Mouse (Mus musculus): Measurements from ENCODE around the gene Adh7. TPM values are rescaled to one million over a fixed set of nuclear protein-coding genes. Genes with fewer than 3 reads are reported as not detected.

Adh7 gene
- polyA plus RNA-seq, 1 experiment from 2014 or later: 0.25 TPM

- DNase-seq (ENCODE audit: low spot score): peak; percentile 6
- WGBS: 77% methylated on average over 7 of the region's 7 CpGs
- H3K9me3 ChIP-seq (replicated peaks): no peaks in the 10 kb centered on the region
Measured at GRCm38 (mm10) chr3:138244338-138244874, 26.8 kb downstream of the Adh7 start.

GRCm38 (mm10) chr3:138246511-138247020 is 29.0 kb downstream of the Adh7 start:
- no peaks in the 10 kb centered on the region for H3K9me3 ChIP-seq (replicated peaks)
- no peak overlapping the region for H3K4me3 ChIP-seq
- H3K27ac ChIP-seq (replicated peaks): no peak overlapping the region
- H3K36me3 ChIP-seq: no peaks in the 10 kb centered on the region
- peaks cover 3% of the 10 kb centered on the region; the same call in 1 of the 2 replicates for H3K4me1 ChIP-seq
- peak; percentile 1 for DNase-seq (ENCODE audit: low spot score)
- no peaks in the 10 kb centered on the region for H3K27me3 ChIP-seq (ENCODE audit: low read depth, poor library complexity, severe bottlenecking)

More at GRCm38 (mm10) chr3:138244338-138244874, 26.8 kb downstream of the Adh7 start:
- H3K27me3 ChIP-seq (ENCODE audit: low read depth, poor library complexity, severe bottlenecking): no peaks in the 10 kb centered on the region
- H3K27ac ChIP-seq (replicated peaks): no peak overlapping the region; the same call in 1 of the 2 replicates
- H3K4me3 ChIP-seq: no peak overlapping the region
- H3K4me1 ChIP-seq: peaks cover 3% of the 10 kb centered on the region; the same call in 1 of the 2 replicates
- H3K36me3 ChIP-seq: no peaks in the 10 kb centered on the region

- no peaks in the 10 kb centered on the region for H3K9me3 ChIP-seq (replicated peaks)
- no peak overlapping the region for H3K27ac ChIP-seq (replicated peaks)
- peaks cover 3% of the 10 kb centered on the region; the same call in 1 of the 2 replicates for H3K4me1 ChIP-seq
- 90% methylated on average over 4 of the region's 4 CpGs for WGBS
- H3K36me3 ChIP-seq: no peaks in the 10 kb centered on the region
- H3K27me3 ChIP-seq (ENCODE audit: low read depth, poor library complexity, severe bottlenecking): no peaks in the 10 kb centered on the region
- DNase-seq (ENCODE audit: low spot score): peak; percentile 5
- no peak overlapping the region for H3K4me3 ChIP-seq
Measured at GRCm38 (mm10) chr3:138247241-138247640, 29.7 kb downstream of the Adh7 start.

GRCm38 (mm10) chr3:138248011-138248410 is 30.5 kb downstream of the Adh7 start:
- H3K4me3 ChIP-seq: no peak overlapping the region
- H3K36me3 ChIP-seq: no peaks in the 10 kb centered on the region
- WGBS: 74% methylated on average over 7 of the region's 7 CpGs
- H3K27ac ChIP-seq (replicated peaks): 0 out of 2 replicates have a peak overlapping the region, but pooled peaks have one; percentile 28
- peaks cover 3% of the 10 kb centered on the region; the same call in 1 of the 2 replicates for H3K4me1 ChIP-seq
- H3K27me3 ChIP-seq (ENCODE audit: low read depth, poor library complexity, severe bottlenecking): no peaks in the 10 kb centered on the region
- no peaks in the 10 kb centered on the region for H3K9me3 ChIP-seq (replicated peaks)
- DNase-seq (ENCODE audit: low spot score): peak; percentile 9

GRCm38 (mm10) chr3:138248746-138249145 is 31.2 kb downstream of the Adh7 start:
- Histone ChIP-seq H3K27ac (replicated peaks) (no peak overlapping the region), H3K4me3 (no peak overlapping the region), H3K9me3 (replicated peaks) (no peaks in the 10 kb centered on the region), H3K4me1 (peaks cover 3% of the 10 kb centered on the region), H3K36me3 (no peaks in the 10 kb centered on the region), H3K27me3 (ENCODE audit: low read depth, poor library complexity, severe bottlenecking) (no peaks in the 10 kb centered on the region)
- DNase-seq (ENCODE audit: low spot score): peak; percentile 2
- WGBS: 95% methylated on average over 8 of the region's 8 CpGs

GRCm38 (mm10) chr3:138251156-138251555 is 33.6 kb downstream of the Adh7 start:
- H3K9me3 ChIP-seq (replicated peaks): no peaks in the 10 kb centered on the region
- H3K36me3 ChIP-seq: no peaks in the 10 kb centered on the region
- H3K27ac ChIP-seq (replicated peaks): no peak overlapping the region
- H3K4me3 ChIP-seq: no peak overlapping the region
- no peak for DNase-seq (ENCODE audit: low spot score)
- H3K4me1 ChIP-seq: peaks cover 8% of the 10 kb centered on the region
- no peaks in the 10 kb centered on the region for H3K27me3 ChIP-seq (ENCODE audit: low read depth, poor library complexity, severe bottlenecking)
- WGBS: 86% methylated on average over 6 of the region's 6 CpGs

- H3K4me1 ChIP-seq: peaks cover 12% of the 10 kb centered on the region
- no peak overlapping the region for H3K4me3 ChIP-seq
- no peaks in the 10 kb centered on the region for H3K27me3 ChIP-seq (ENCODE audit: low read depth, poor library complexity, severe bottlenecking)
- H3K9me3 ChIP-seq (replicated peaks): no peaks in the 10 kb centered on the region
- no peak overlapping the region for H3K27ac ChIP-seq (replicated peaks)
- no peaks in the 10 kb centered on the region for H3K36me3 ChIP-seq
- no peak for DNase-seq (ENCODE audit: low spot score)
- 41% methylated on average over 5 of the region's 5 CpGs for WGBS
Measured at GRCm38 (mm10) chr3:138254205-138254604, 36.6 kb downstream of the Adh7 start.

GRCm38 (mm10) chr3:138255366-138255765 is 37.8 kb downstream of the Adh7 start:
- no peak overlapping the region for H3K4me3 ChIP-seq
- peak; percentile 1 for DNase-seq (ENCODE audit: low spot score)
- H3K36me3 ChIP-seq: no peaks in the 10 kb centered on the region
- no peak overlapping the region for H3K27ac ChIP-seq (replicated peaks)
- no peaks in the 10 kb centered on the region for H3K9me3 ChIP-seq (replicated peaks)
- H3K27me3 ChIP-seq (ENCODE audit: low read depth, poor library complexity, severe bottlenecking): no peaks in the 10 kb centered on the region
- peaks cover 12% of the 10 kb centered on the region for H3K4me1 ChIP-seq
- 77% methylated on average over 3 of the region's 3 CpGs for WGBS

- Histone ChIP-seq H3K4me3 (no peak overlapping the region), H3K4me1 (peaks cover 12% of the 10 kb centered on the region), H3K36me3 (no peaks in the 10 kb centered on the region), H3K9me3 (replicated peaks) (no peaks in the 10 kb centered on the region), H3K27me3 (ENCODE audit: low read depth, poor library complexity, severe bottlenecking) (no peaks in the 10 kb centered on the region), H3K27ac (replicated peaks) (no peak overlapping the region)
- DNase-seq (ENCODE audit: low spot score): no peak
- WGBS: 80% methylated on average over 9 of the region's 9 CpGs
Measured at GRCm38 (mm10) chr3:138255780-138256550, 38.4 kb downstream of the Adh7 start.

- WGBS: 88% methylated on average over 11 of the region's 11 CpGs
- DNase-seq (ENCODE audit: low spot score): peak; percentile 2
- Histone ChIP-seq H3K27me3 (ENCODE audit: low read depth, poor library complexity, severe bottlenecking) (no peaks in the 10 kb centered on the region), H3K9me3 (replicated peaks) (no peaks in the 10 kb centered on the region), H3K27ac (replicated peaks) (no peak within 1 kb of the TSS), H3K36me3 (no peaks in the 10 kb centered on the region), H3K4me3 (no peak within 1 kb of the TSS), H3K4me1 (0 out of 2 replicates have a peak, but pooled peaks cover 4% of the 10 kb centered on the region)
Measured at GRCm38 (mm10) chr3:138260721-138261669, 43.4 kb downstream of the Adh7 start, which contains the start of gene Adh1. Adh1 (plus strand) TSS chr3:138260991.

GRCm38 (mm10) chr3:138262568-138262967 is 45.0 kb downstream of the Adh7 start:
- Histone ChIP-seq H3K9me3 (replicated peaks) (no peaks in the 10 kb centered on the region), H3K36me3 (no peaks in the 10 kb centered on the region), H3K27ac (replicated peaks) (no peak overlapping the region), H3K4me3 (no peak overlapping the region), H3K27me3 (ENCODE audit: low read depth, poor library complexity, severe bottlenecking) (no peaks in the 10 kb centered on the region), H3K4me1 (no peaks in the 10 kb centered on the region)
- DNase-seq (ENCODE audit: low spot score): peak; percentile 4
- WGBS: 91% methylated on average over 4 of the region's 4 CpGs

- DNase-seq (ENCODE audit: low spot score): no peak
- Histone ChIP-seq H3K4me1 (no peaks in the 10 kb centered on the region), H3K27ac (replicated peaks) (no peak overlapping the region), H3K36me3 (no peaks in the 10 kb centered on the region), H3K4me3 (no peak overlapping the region), H3K27me3 (ENCODE audit: low read depth, poor library complexity, severe bottlenecking) (no peaks in the 10 kb centered on the region), H3K9me3 (replicated peaks) (no peaks in the 10 kb centered on the region)
- 84% methylated on average over 5 of the region's 5 CpGs for WGBS
Measured at GRCm38 (mm10) chr3:138263154-138263930, 45.8 kb downstream of the Adh7 start.
